Mouse (Mus musculus): ENCODE results near the gene C1rl. TPM values are rescaled to one million over a fixed set of nuclear protein-coding genes. Genes with fewer than 3 reads are reported as not detected.
A peak's percentile ranks its signal among the peaks of the same experiment; 100 is the strongest.

Gene C1rl
- polyA plus RNA-seq (2014; fragmentation: Nextera tagmentation; extraction: Ambion mirVana): 0.22 and 0.29 TPM in 2 replicates

- H3K27ac ChIP-seq (ENCODE audit: low read depth, low read length): no peak within 1 kb of the TSS
- no peak within 1 kb of the TSS for H3K4me2 ChIP-seq (ENCODE audit: low read depth, low read length)
- H3K4me3 ChIP-seq (ENCODE audit: low read depth, low read length): no peak within 1 kb of the TSS
- H3K9me3 ChIP-seq (ENCODE audit: control insufficient read depth, low read length): no peaks in the 10 kb centered on the region
- 50% methylated on average over 2 of the region's 4 CpGs for WGBS
- no peaks in the 10 kb centered on the region for H3K4me1 ChIP-seq (ENCODE audit: control insufficient read depth, insufficient read depth, low read length)
- no peak within 1 kb of the TSS for H3K9ac ChIP-seq (replicated peaks; ENCODE audit: low read depth, low read length)
- H3K36me3 ChIP-seq (ENCODE audit: control insufficient read depth, insufficient read depth, low read length): no peaks in the 10 kb centered on the region
- peak; percentile 80 for ATAC-seq (ENCODE audit: low read depth)
- no peaks in the 10 kb centered on the region for H3K27me3 ChIP-seq (ENCODE audit: control insufficient read depth, insufficient read depth, low read length)
Observed at GRCm38 (mm10) chr6:124492842-124493561, at the start of gene C1rl. Gene C1rl (plus strand): TSS chr6:124493113.

- H3K27ac ChIP-seq (ENCODE audit: low read depth, low read length): no peak overlapping the region
- no peak overlapping the region for H3K4me3 ChIP-seq (ENCODE audit: low read depth, low read length)
- H3K4me1 ChIP-seq (ENCODE audit: control insufficient read depth, insufficient read depth, low read length): no peaks in the 10 kb centered on the region
- H3K9ac ChIP-seq (replicated peaks; ENCODE audit: low read depth, low read length): no peak overlapping the region
- H3K4me2 ChIP-seq (ENCODE audit: low read depth, low read length): no peak overlapping the region
- WGBS: 93% methylated on average over 2 of the region's 2 CpGs
- H3K27me3 ChIP-seq (ENCODE audit: control insufficient read depth, insufficient read depth, low read length): no peaks in the 10 kb centered on the region
- ATAC-seq (ENCODE audit: low read depth): no peak
- no peaks in the 10 kb centered on the region for H3K9me3 ChIP-seq (ENCODE audit: control insufficient read depth, low read length)
- H3K36me3 ChIP-seq (ENCODE audit: control insufficient read depth, insufficient read depth, low read length): peaks cover 10% of the 10 kb centered on the region
Observed at GRCm38 (mm10) chr6:124443338-124443737, 49.6 kb upstream of the C1rl start.

GRCm38 (mm10) chr6:124446024-124446423 is 46.9 kb upstream of the C1rl start:
- 97% methylated on average over 2 of the region's 2 CpGs for WGBS
- H3K36me3 ChIP-seq (ENCODE audit: control insufficient read depth, insufficient read depth, low read length): 0 out of 2 replicates have a peak, but pooled peaks cover 10% of the 10 kb centered on the region

GRCm38 (mm10) chr6:124446459-124446858 is 46.5 kb upstream of the C1rl start:
- Histone ChIP-seq H3K36me3 (ENCODE audit: control insufficient read depth, insufficient read depth, low read length) (0 out of 2 replicates have a peak, but pooled peaks cover 14% of the 10 kb centered on the region), H3K4me3 (ENCODE audit: low read depth, low read length) (no peak overlapping the region), H3K27ac (ENCODE audit: low read depth, low read length) (no peak overlapping the region), H3K4me2 (ENCODE audit: low read depth, low read length) (no peak overlapping the region), H3K9ac (replicated peaks; ENCODE audit: low read depth, low read length) (no peak overlapping the region), H3K9me3 (ENCODE audit: control insufficient read depth, low read length) (no peaks in the 10 kb centered on the region), H3K27me3 (ENCODE audit: control insufficient read depth, insufficient read depth, low read length) (no peaks in the 10 kb centered on the region), H3K4me1 (ENCODE audit: control insufficient read depth, insufficient read depth, low read length) (no peaks in the 10 kb centered on the region)
- ATAC-seq (ENCODE audit: low read depth): no peak
- 95% methylated on average over 9 of the region's 9 CpGs for WGBS

More at GRCm38 (mm10) chr6:124446024-124446423, 46.9 kb upstream of the C1rl start:
- no peak for ATAC-seq (ENCODE audit: low read depth)
- Histone ChIP-seq H3K4me2 (ENCODE audit: low read depth, low read length) (no peak overlapping the region), H3K27ac (ENCODE audit: low read depth, low read length) (no peak overlapping the region), H3K27me3 (ENCODE audit: control insufficient read depth, insufficient read depth, low read length) (no peaks in the 10 kb centered on the region), H3K9me3 (ENCODE audit: control insufficient read depth, low read length) (no peaks in the 10 kb centered on the region), H3K4me1 (ENCODE audit: control insufficient read depth, insufficient read depth, low read length) (no peaks in the 10 kb centered on the region), H3K9ac (replicated peaks; ENCODE audit: low read depth, low read length) (no peak overlapping the region), H3K4me3 (ENCODE audit: low read depth, low read length) (no peak overlapping the region)

GRCm38 (mm10) chr6:124447356-124447755 is 45.6 kb upstream of the C1rl start:
- Histone ChIP-seq H3K36me3 (ENCODE audit: control insufficient read depth, insufficient read depth, low read length) (0 out of 2 replicates have a peak, but pooled peaks cover 17% of the 10 kb centered on the region), H3K4me2 (ENCODE audit: low read depth, low read length) (no peak overlapping the region), H3K9ac (replicated peaks; ENCODE audit: low read depth, low read length) (no peak overlapping the region), H3K27ac (ENCODE audit: low read depth, low read length) (no peak overlapping the region), H3K27me3 (ENCODE audit: control insufficient read depth, insufficient read depth, low read length) (no peaks in the 10 kb centered on the region), H3K9me3 (ENCODE audit: control insufficient read depth, low read length) (no peaks in the 10 kb centered on the region), H3K4me1 (ENCODE audit: control insufficient read depth, insufficient read depth, low read length) (no peaks in the 10 kb centered on the region), H3K4me3 (ENCODE audit: low read depth, low read length) (no peak overlapping the region)
- no peak for ATAC-seq (ENCODE audit: low read depth)
- 88% methylated on average over 2 of the region's 2 CpGs for WGBS

GRCm38 (mm10) chr6:124448186-124448852 is 44.6 kb upstream of the C1rl start:
- WGBS: 76% methylated on average over 10 of the region's 10 CpGs
- peaks cover 17% of the 10 kb centered on the region; the same call in 1 of the 2 replicates for H3K36me3 ChIP-seq (ENCODE audit: control insufficient read depth, insufficient read depth, low read length)
- H3K9me3 ChIP-seq (ENCODE audit: control insufficient read depth, low read length): no peaks in the 10 kb centered on the region
- ATAC-seq (ENCODE audit: low read depth): no peak
- H3K4me2 ChIP-seq (ENCODE audit: low read depth, low read length): no peak overlapping the region
- no peak overlapping the region for H3K4me3 ChIP-seq (ENCODE audit: low read depth, low read length)
- H3K9ac ChIP-seq (replicated peaks; ENCODE audit: low read depth, low read length): no peak overlapping the region
- H3K4me1 ChIP-seq (ENCODE audit: control insufficient read depth, insufficient read depth, low read length): no peaks in the 10 kb centered on the region
- H3K27me3 ChIP-seq (ENCODE audit: control insufficient read depth, insufficient read depth, low read length): no peaks in the 10 kb centered on the region
- H3K27ac ChIP-seq (ENCODE audit: low read depth, low read length): no peak overlapping the region

- no peaks in the 10 kb centered on the region for H3K9me3 ChIP-seq (ENCODE audit: control insufficient read depth, low read length)
- H3K4me3 ChIP-seq (ENCODE audit: low read depth, low read length): no peak overlapping the region
- H3K27me3 ChIP-seq (ENCODE audit: control insufficient read depth, insufficient read depth, low read length): no peaks in the 10 kb centered on the region
- no peak overlapping the region for H3K27ac ChIP-seq (ENCODE audit: low read depth, low read length)
- no peak overlapping the region for H3K4me2 ChIP-seq (ENCODE audit: low read depth, low read length)
- ATAC-seq (ENCODE audit: low read depth): no peak
- H3K36me3 ChIP-seq (ENCODE audit: control insufficient read depth, insufficient read depth, low read length): peaks cover 17% of the 10 kb centered on the region; the same call in 1 of the 2 replicates
- 96% methylated on average over 16 of the region's 16 CpGs for WGBS
- no peaks in the 10 kb centered on the region for H3K4me1 ChIP-seq (ENCODE audit: control insufficient read depth, insufficient read depth, low read length)
- H3K9ac ChIP-seq (replicated peaks; ENCODE audit: low read depth, low read length): no peak overlapping the region
Observed at GRCm38 (mm10) chr6:124448959-124449667, 43.8 kb upstream of the C1rl start.

- H3K27me3 ChIP-seq (ENCODE audit: control insufficient read depth, insufficient read depth, low read length): no peaks in the 10 kb centered on the region
- no peaks in the 10 kb centered on the region for H3K9me3 ChIP-seq (ENCODE audit: control insufficient read depth, low read length)
- 88% methylated on average over 18 of the region's 18 CpGs for WGBS
- ATAC-seq (ENCODE audit: low read depth): no peak
- no peak overlapping the region for H3K4me2 ChIP-seq (ENCODE audit: low read depth, low read length)
- H3K36me3 ChIP-seq (ENCODE audit: control insufficient read depth, insufficient read depth, low read length): peaks cover 17% of the 10 kb centered on the region; the same call in 1 of the 2 replicates
- no peak overlapping the region for H3K27ac ChIP-seq (ENCODE audit: low read depth, low read length)
- no peak overlapping the region for H3K4me3 ChIP-seq (ENCODE audit: low read depth, low read length)
- H3K9ac ChIP-seq (replicated peaks; ENCODE audit: low read depth, low read length): no peak overlapping the region
- no peaks in the 10 kb centered on the region for H3K4me1 ChIP-seq (ENCODE audit: control insufficient read depth, insufficient read depth, low read length)
Observed at GRCm38 (mm10) chr6:124449668-124450383, 43.1 kb upstream of the C1rl start.
